Mouse (Mus musculus) heart, postnatal 14 days (tissue): ENCODE data around the gene Fndc11. TPM values are rescaled to one million over a fixed set of nuclear protein-coding genes. Genes with fewer than 3 reads are reported as not detected.

ENCODE experiments used
- DNase-seq, 2 experiments: peaks; one replicate each; pipeline ENCODE4 v3.0.0; 2021 to 2022
- intact Hi-C: fragments of 180-260 bp; cut with DNase I; formaldehyde crosslinking; loops from one replicate; pipeline ENCODE4 v1.15.1; 2025
- total RNA-seq, 2 experiments: library from RNA; stranded (reverse); gene quantifications; 2 replicates each; pipeline ENCODE4 v1.2.3; 2021

The Fndc11 gene
- total RNA-seq, 2 experiments from 2014 or later, result 0.20 TPM; not detected in 1

- peak; percentile 26 to 52 for DNase-seq
- intact Hi-C loops, result loop anchor here (5.0 kb wide), 1 partner anchor 43 kb away; the partner anchor contains the start of gene Gmeb2
These were observed 24.0 kb downstream of the Fndc11 start for GRCm38 (mm10) chr2:181243706-181244394.

- no peak for DNase-seq
- intact Hi-C loops, result no loop called here
These were observed 25.2 kb downstream of the Fndc11 start for GRCm38 (mm10) chr2:181245031-181245430.

GRCm38 (mm10) chr2:181249217-181249616, 29.4 kb downstream of the Fndc11 start:
- DNase-seq, result no peak
- intact Hi-C loops, result no loop called here

- intact Hi-C loops, result no loop called here
- DNase-seq, result no peak
These were observed 32.0 kb downstream of the Fndc11 start for GRCm38 (mm10) chr2:181251841-181252240.

GRCm38 (mm10) chr2:181253248-181253647, 33.4 kb downstream of the Fndc11 start:
- no peak for DNase-seq
- intact Hi-C loops, result no loop called here

- intact Hi-C loops, result no loop called here
- DNase-seq, result no peak
These were observed 47.0 kb downstream of the Fndc11 start for GRCm38 (mm10) chr2:181266839-181267238.

GRCm38 (mm10) chr2:181272092-181272491, 52.3 kb downstream of the Fndc11 start:
- intact Hi-C loops, result no loop called here
- no peak for DNase-seq

Other genes starting within 250 kb of the Fndc11 start
- gene Col20a1, start 233.5 kb upstream of the Fndc11 start, total RNA-seq, result 1 to 10 TPM in 1 of 2 experiments, under 1 TPM in 1; 0.56 to 1.0 TPM
- gene Chrna4, start 176.5 kb upstream of the Fndc11 start, total RNA-seq, result under 1 TPM in 1 of 2 experiments, not detected in 1; 0.17 TPM
- under 1 TPM in 1 of 2 experiments, not detected in 1; 0.22 TPM for gene Kcnq2, start 84.7 kb upstream of the Fndc11 start, total RNA-seq
- 1,000 to 10,000 TPM in 1 of 2 experiments, 100 to 1,000 TPM in 1; 981 to 1,021 TPM for gene Eef1a2, start 63.0 kb upstream of the Fndc11 start, total RNA-seq
- 10 to 100 TPM; 45.2 to 49.2 TPM for gene Ppdpf, start 32.8 kb upstream of the Fndc11 start, total RNA-seq
- not detected for gene Ptk6, start 17.2 kb upstream of the Fndc11 start, total RNA-seq
- under 1 TPM; 0.17 to 0.61 TPM for gene Srms, start 6.8 kb upstream of the Fndc11 start, total RNA-seq
- 10 to 100 TPM; 12.8 to 12.9 TPM for gene Helz2, start 22.0 kb downstream of the Fndc11 start, total RNA-seq
- gene Gmeb2, start 68.0 kb downstream of the Fndc11 start, total RNA-seq, result 10 to 100 TPM; 11.5 to 13.3 TPM
- under 1 TPM in 1 of 2 experiments, not detected in 1; 0.24 TPM for gene Stmn3, start 94.5 kb downstream of the Fndc11 start, total RNA-seq
- gene Rtel1, start 99.7 kb downstream of the Fndc11 start, total RNA-seq, result 10 to 100 TPM; 15.8 to 18.5 TPM
- 10 to 100 TPM; 21.0 to 21.4 TPM for gene Zgpat, start 144.9 kb downstream of the Fndc11 start, total RNA-seq
- 10 to 100 TPM; 43.9 to 44.0 TPM for gene Arfrp1, start 145.4 kb downstream of the Fndc11 start, total RNA-seq
- 1 to 10 TPM; 7.9 to 8.7 TPM for gene Lime1, start 160.1 kb downstream of the Fndc11 start, total RNA-seq
- 10 to 100 TPM; 13.8 to 14.4 TPM for gene Zbtb46, start 239.4 kb downstream of the Fndc11 start, total RNA-seq